Mouse (Mus musculus): ENCODE measurements around the gene Emsy. TPM values are rescaled to one million over a fixed set of nuclear protein-coding genes. Genes with fewer than 3 reads are reported as not detected.

Gene Emsy
- polyA plus RNA-seq, 1 experiment from 2014 or later, result 17.6 TPM

DNA sequence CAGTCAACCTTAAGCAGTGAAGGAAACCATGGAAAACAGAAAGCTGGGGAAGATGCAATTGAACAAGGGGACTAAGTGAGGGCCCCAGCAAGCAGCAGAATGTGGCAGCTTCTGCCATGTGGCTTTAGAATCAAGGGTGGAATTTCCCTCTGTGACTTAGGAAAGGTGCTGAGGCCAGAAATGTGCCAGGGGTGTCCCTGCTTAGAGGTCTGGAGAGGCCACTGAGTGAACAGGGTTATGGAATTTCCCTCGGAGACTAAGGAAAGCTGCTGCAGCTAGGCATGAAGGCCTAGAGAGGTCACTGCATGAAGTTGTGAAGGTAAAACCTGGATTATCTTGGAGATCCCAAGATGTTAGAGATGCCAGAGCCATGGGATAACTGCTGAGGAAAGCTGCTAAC, 33.5 kb upstream of the Emsy start:
- ATAC-seq (ENCODE audit: insufficient read depth, low FRiP score, low read depth), result no peak
- Histone ChIP-seq H3K4me1 (0 out of 2 replicates have a peak, but pooled peaks cover 6% of the 10 kb centered on the region), H3K27ac (no peak overlapping the region), H3K36me3 (no peaks in the 10 kb centered on the region), H3K27me3 (replicated peaks) (no peaks in the 10 kb centered on the region), H3K9me3 (no peaks in the 10 kb centered on the region), H3K4me3 (replicated peaks) (no peak overlapping the region), H3K4me2 (no peak overlapping the region), H3K9ac (no peak overlapping the region)
- WGBS, result 83% methylated on average over 1 of the region's 1 CpGs

DNA sequence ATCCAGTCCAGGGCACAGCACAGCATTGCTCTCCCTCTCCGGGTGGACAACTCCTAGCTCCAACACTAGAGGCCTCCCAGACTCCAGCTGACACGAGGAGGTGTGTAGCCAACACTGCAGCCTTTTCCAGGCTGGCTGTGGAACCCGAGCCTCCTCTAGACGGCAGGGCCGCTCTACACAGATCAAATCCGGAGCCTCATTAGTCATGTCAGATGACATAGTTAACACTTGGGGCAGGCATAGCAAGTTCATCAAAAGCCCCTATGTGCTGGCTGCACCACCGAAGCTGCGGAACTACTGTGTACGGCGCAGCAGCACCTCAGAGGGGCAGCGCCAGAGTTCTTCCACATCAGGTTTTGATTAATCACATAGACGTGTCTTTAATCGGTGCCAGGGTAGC, 29.3 kb upstream of the Emsy start:
- no peak overlapping the region for H3K4me3 ChIP-seq (replicated peaks)
- H3K4me2 ChIP-seq, result peak overlapping the region; percentile 42
- no peaks in the 10 kb centered on the region for H3K36me3 ChIP-seq
- H3K9ac ChIP-seq, result no peak overlapping the region
- WGBS, result 29% methylated on average over 13 of the region's 13 CpGs
- H3K27ac ChIP-seq, result no peak overlapping the region
- no peaks in the 10 kb centered on the region for H3K27me3 ChIP-seq (replicated peaks)
- H3K4me1 ChIP-seq, result 0 out of 2 replicates have a peak, but pooled peaks cover 3% of the 10 kb centered on the region
- peak; percentile 78; the same call in 1 of the 2 replicates for ATAC-seq (ENCODE audit: insufficient read depth, low FRiP score, low read depth)
- H3K9me3 ChIP-seq, result no peaks in the 10 kb centered on the region

DNA sequence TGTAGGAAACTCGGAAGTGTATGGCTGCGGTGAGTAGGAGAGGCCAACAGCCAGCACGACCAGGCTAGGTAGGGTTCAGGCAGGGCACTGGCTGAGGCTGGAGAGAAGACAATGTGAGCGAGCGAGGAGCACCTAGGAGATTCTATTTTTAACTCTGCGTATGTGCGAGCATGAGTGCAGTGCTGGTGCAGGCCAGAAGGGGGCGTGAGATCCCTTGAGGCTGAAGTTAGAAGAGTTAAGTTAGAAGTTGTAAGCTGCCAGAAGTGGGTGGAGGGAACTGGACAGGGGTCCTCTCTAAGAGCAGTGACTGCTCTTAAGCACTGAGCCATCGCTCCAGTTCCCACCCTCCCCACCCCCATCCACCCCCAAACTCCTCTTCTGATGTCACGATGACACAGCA, 26.2 kb upstream of the Emsy start:
- H3K9me3 ChIP-seq, result no peaks in the 10 kb centered on the region
- WGBS, result 91% methylated on average over 10 of the region's 10 CpGs
- ATAC-seq (ENCODE audit: insufficient read depth, low FRiP score, low read depth), result no peak

GRCm38 (mm10) chr7:98680691-98681090, 24.1 kb upstream of the Emsy start:
- H3K36me3 ChIP-seq, result no peaks in the 10 kb centered on the region
- H3K9ac ChIP-seq, result no peak overlapping the region
- H3K4me3 ChIP-seq (replicated peaks), result no peak overlapping the region
- H3K4me2 ChIP-seq, result no peak overlapping the region
- H3K9me3 ChIP-seq, result no peaks in the 10 kb centered on the region
- H3K27ac ChIP-seq, result no peak overlapping the region
- 68% methylated on average over 2 of the region's 2 CpGs for WGBS
- H3K27me3 ChIP-seq (replicated peaks), result no peaks in the 10 kb centered on the region
- no peak for ATAC-seq (ENCODE audit: insufficient read depth, low FRiP score, low read depth)
- H3K4me1 ChIP-seq, result 0 out of 2 replicates have a peak, but pooled peaks cover 3% of the 10 kb centered on the region

More for the DNA sequence above, 26.2 kb upstream of the Emsy start:
- Histone ChIP-seq H3K9ac (no peak overlapping the region), H3K36me3 (no peaks in the 10 kb centered on the region), H3K4me1 (0 out of 2 replicates have a peak, but pooled peaks cover 3% of the 10 kb centered on the region), H3K27ac (no peak overlapping the region), H3K4me3 (replicated peaks) (no peak overlapping the region), H3K27me3 (replicated peaks) (no peaks in the 10 kb centered on the region), H3K4me2 (no peak overlapping the region)

- no peak for ATAC-seq (ENCODE audit: insufficient read depth, low FRiP score, low read depth)
- Histone ChIP-seq H3K4me2 (no peak overlapping the region), H3K9me3 (no peaks in the 10 kb centered on the region), H3K27me3 (replicated peaks) (no peaks in the 10 kb centered on the region), H3K27ac (no peak overlapping the region), H3K4me3 (replicated peaks) (no peak overlapping the region), H3K36me3 (no peaks in the 10 kb centered on the region), H3K4me1 (no peaks in the 10 kb centered on the region), H3K9ac (no peak overlapping the region)
- 49% methylated on average over 7 of the region's 7 CpGs for WGBS
Observed at GRCm38 (mm10) chr7:98678441-98678840, 21.9 kb upstream of the Emsy start.

DNA sequence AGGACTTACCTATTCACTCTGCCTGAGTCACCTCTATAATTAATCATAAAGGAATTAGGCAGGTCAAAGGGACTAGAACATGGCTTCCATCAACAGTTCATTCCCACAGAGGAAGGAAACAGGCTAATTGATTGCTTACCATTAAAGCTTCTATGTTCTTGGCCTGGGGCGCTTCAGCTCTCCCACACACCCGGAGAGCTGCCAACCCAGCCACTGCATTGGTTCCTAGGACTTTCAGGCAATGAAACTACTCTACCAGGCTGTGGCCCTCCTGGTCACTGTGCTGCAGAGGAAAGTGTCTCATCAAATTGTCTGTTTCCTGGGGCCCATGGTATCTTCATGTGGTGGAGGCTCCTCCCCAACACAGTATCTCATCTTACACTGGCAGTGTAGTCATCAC, 20.9 kb upstream of the Emsy start:
- Histone ChIP-seq H3K9ac (no peak overlapping the region), H3K27me3 (replicated peaks) (no peaks in the 10 kb centered on the region), H3K4me2 (no peak overlapping the region), H3K9me3 (no peaks in the 10 kb centered on the region), H3K36me3 (no peaks in the 10 kb centered on the region), H3K27ac (no peak overlapping the region), H3K4me3 (replicated peaks) (no peak overlapping the region), H3K4me1 (peaks cover 5% of the 10 kb centered on the region; the same call in 1 of the 2 replicates)
- 76% methylated on average over 2 of the region's 2 CpGs for WGBS
- no peak for ATAC-seq (ENCODE audit: insufficient read depth, low FRiP score, low read depth)

GRCm38 (mm10) chr7:98674344-98674743, 17.8 kb upstream of the Emsy start:
- Histone ChIP-seq H3K9ac (no peak overlapping the region), H3K4me3 (replicated peaks) (no peak overlapping the region), H3K27me3 (replicated peaks) (no peaks in the 10 kb centered on the region), H3K36me3 (no peaks in the 10 kb centered on the region), H3K9me3 (no peaks in the 10 kb centered on the region), H3K4me1 (peaks cover 20% of the 10 kb centered on the region), H3K27ac (no peak overlapping the region), H3K4me2 (no peak overlapping the region)
- 57% methylated on average over 4 of the region's 4 CpGs for WGBS
- no peak for ATAC-seq (ENCODE audit: insufficient read depth, low FRiP score, low read depth)

DNA sequence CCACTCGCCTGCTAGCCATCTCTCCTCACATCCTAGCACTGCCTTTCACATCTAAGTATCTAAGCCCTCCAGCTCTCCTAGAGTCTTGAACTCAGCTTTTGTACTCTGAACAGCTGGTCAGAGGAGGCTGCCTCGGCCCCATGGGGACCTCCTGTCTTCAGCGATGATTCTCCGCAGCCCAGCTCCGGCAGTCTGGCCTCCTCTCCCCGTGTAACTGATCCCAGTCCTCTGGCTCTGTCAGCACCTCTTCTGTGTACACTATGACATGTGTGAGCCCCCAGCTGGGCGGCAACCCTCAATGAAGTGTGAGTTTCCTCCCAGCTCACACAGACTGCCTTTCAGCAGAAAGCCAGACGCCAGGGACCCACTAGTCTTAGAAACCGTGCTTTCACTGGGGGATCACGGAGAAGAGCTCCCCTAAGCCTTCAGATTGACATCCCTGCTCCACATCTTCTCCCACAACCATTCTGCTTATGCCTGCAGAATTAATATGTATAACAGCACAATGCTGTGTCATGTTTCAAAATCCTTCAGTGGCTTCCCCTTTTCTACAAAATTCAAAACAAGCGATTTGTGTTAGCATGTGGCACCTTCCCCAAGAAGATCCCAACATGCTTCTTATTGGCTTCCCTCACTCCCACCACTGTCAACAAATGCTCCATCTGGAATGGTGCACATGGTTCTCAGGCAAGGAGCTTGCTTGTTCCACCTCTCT, 15.8 kb upstream of the Emsy start:
- 37% methylated on average over 11 of the region's 11 CpGs for WGBS
- no peak overlapping the region for H3K4me3 ChIP-seq (replicated peaks)

DNA sequence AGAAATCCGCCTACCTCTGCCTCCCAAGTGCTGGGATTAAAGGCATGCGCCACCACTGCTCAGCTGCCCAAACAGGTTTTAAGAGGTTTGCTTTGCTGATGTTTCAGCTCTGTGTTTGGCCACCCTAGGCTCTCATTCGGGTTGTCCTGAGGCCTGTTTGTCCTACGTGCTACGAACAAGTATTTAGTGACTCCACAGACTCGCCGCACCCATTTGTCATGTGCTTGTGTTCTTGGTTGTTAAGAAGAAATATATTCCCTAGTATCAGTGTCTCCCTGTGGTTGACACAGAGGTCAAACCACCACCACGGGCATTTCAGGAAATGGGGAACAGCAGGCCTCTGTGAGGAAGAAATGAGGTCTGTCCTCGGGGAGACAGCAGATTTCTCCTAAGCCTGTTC, 14.8 kb upstream of the Emsy start:
- no peak overlapping the region for H3K4me2 ChIP-seq
- peaks cover 20% of the 10 kb centered on the region for H3K4me1 ChIP-seq
- ATAC-seq (ENCODE audit: insufficient read depth, low FRiP score, low read depth), result no peak
- 57% methylated on average over 9 of the region's 9 CpGs for WGBS
- no peaks in the 10 kb centered on the region for H3K36me3 ChIP-seq
- H3K27me3 ChIP-seq (replicated peaks), result no peaks in the 10 kb centered on the region
- H3K9me3 ChIP-seq, result no peaks in the 10 kb centered on the region
- H3K27ac ChIP-seq, result peak overlapping the region; percentile 62
- H3K4me3 ChIP-seq (replicated peaks), result no peak overlapping the region
- no peak overlapping the region for H3K9ac ChIP-seq

More for the DNA sequence above, 15.8 kb upstream of the Emsy start:
- no peaks in the 10 kb centered on the region for H3K27me3 ChIP-seq (replicated peaks)
- peak overlapping the region; percentile 62 for H3K27ac ChIP-seq
- no peak overlapping the region for H3K4me2 ChIP-seq
- no peak overlapping the region for H3K9ac ChIP-seq
- no peaks in the 10 kb centered on the region for H3K36me3 ChIP-seq
- no peaks in the 10 kb centered on the region for H3K9me3 ChIP-seq
- peak; percentile 70; the same call in 1 of the 2 replicates for ATAC-seq (ENCODE audit: insufficient read depth, low FRiP score, low read depth)
- peaks cover 20% of the 10 kb centered on the region for H3K4me1 ChIP-seq

- no peak overlapping the region for H3K4me3 ChIP-seq (replicated peaks)
- H3K4me2 ChIP-seq, result no peak overlapping the region
- H3K36me3 ChIP-seq, result no peaks in the 10 kb centered on the region
- 83% methylated on average over 4 of the region's 4 CpGs for WGBS
- H3K9me3 ChIP-seq, result no peaks in the 10 kb centered on the region
- no peak for ATAC-seq (ENCODE audit: insufficient read depth, low FRiP score, low read depth)
- H3K4me1 ChIP-seq, result peaks cover 20% of the 10 kb centered on the region
- H3K27me3 ChIP-seq (replicated peaks), result no peaks in the 10 kb centered on the region
- no peak overlapping the region for H3K27ac ChIP-seq
- H3K9ac ChIP-seq, result no peak overlapping the region
Observed at GRCm38 (mm10) chr7:98670831-98671230, 14.2 kb upstream of the Emsy start.

DNA sequence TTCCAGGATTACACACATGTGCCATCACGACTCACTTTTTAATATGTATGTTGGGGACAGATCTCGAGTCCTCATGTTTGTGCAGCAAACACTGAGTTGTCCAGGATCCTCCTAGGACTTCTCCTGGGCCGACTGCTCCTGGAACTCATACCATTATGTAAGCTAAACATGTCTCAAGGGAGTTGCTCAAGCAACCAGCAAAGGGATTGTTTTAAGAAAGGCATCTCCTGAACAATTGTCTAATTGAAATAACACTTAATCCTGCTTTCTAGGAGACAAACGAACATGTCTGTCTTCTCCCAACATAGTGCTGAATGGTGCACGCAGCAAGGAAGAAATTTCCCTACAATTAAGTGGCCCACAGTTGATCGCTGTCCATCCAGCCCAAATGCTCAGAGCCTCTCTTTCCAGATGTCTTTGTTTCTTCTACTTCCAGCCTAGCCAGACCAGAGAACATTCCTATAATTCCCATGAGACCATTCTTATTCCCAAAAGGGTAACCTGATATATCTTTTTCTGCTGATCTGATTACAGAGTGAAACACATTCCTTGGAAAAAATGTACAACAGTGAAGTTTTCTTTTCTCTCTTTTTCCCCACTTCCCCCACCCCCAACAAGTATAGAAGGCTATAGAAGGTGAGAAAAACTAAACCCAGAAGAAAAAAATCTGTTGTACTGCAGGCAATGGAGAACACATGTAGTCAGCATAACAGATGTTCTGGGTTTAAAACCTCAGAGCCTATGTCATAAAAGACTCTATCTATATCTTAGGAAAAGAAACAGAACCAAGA, 11.6 kb upstream of the Emsy start:
- ATAC-seq (ENCODE audit: insufficient read depth, low FRiP score, low read depth), result no peak
- Histone ChIP-seq H3K27me3 (replicated peaks) (no peaks in the 10 kb centered on the region), H3K9me3 (no peaks in the 10 kb centered on the region), H3K27ac (peak overlapping the region; percentile 11; the same call in 1 of the 2 replicates), H3K36me3 (no peaks in the 10 kb centered on the region), H3K4me1 (peaks cover 30% of the 10 kb centered on the region), H3K9ac (no peak overlapping the region), H3K4me3 (replicated peaks) (no peak overlapping the region), H3K4me2 (no peak overlapping the region)
- 54% methylated on average over 6 of the region's 6 CpGs for WGBS

DNA sequence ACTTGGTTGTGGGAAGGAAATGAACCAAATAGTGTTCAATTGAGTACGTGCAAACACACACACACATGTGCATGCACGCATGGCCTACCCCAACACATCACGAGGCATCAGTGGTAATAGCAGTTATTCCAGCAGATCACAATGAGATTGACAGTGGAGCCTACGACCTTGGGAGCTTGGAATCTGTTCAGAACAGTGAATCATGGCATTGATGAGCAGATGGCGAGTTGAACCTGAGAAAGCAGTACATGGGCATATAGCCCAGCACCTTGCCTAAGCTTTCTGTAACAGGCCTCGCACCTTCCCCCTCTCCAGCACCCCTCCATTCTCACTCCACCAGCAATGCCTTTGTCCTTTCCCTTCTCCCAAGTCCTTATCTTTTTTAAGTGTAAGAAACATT, 9.1 kb upstream of the Emsy start:
- H3K4me3 ChIP-seq (replicated peaks), result no peak overlapping the region
- H3K9ac ChIP-seq, result no peak overlapping the region
- peaks cover 11% of the 10 kb centered on the region; the same call in 1 of the 2 replicates for H3K4me1 ChIP-seq
- H3K4me2 ChIP-seq, result no peak overlapping the region
- H3K27me3 ChIP-seq (replicated peaks), result no peaks in the 10 kb centered on the region
- no peak; the same call in 1 of the 2 replicates for ATAC-seq (ENCODE audit: insufficient read depth, low FRiP score, low read depth)
- H3K9me3 ChIP-seq, result no peaks in the 10 kb centered on the region
- H3K36me3 ChIP-seq, result no peaks in the 10 kb centered on the region
- no peak overlapping the region for H3K27ac ChIP-seq
- 85% methylated on average over 6 of the region's 6 CpGs for WGBS

Data from stomach, embryonic 15.5 days (tissue).